Mouse (Mus musculus) C2C12 (cell line): ENCODE data around the gene Stap1.

Experiments
- CEBPB ChIP-seq: IDR thresholded peaks from one replicate; pipeline ENCODE4 v1.6.1; 2011; ENCODE audit warnings: low read depth, mild to moderate bottlenecking, control low read depth, moderate library complexity
- CTCF ChIP-seq: IDR thresholded peaks from one replicate; pipeline ENCODE4 v1.5.1; 2011; ENCODE audit not compliant: control insufficient read depth, insufficient read depth, insufficient read length
- MAX ChIP-seq: IDR thresholded peaks from one replicate; pipeline ENCODE4 v1.6.1; 2011; ENCODE audit warnings: mild to moderate bottlenecking, control low read depth
- USF1 ChIP-seq: IDR thresholded peaks from one replicate; pipeline ENCODE4 v1.6.1; 2011; ENCODE audit warnings: low read depth, mild to moderate bottlenecking, control low read depth, moderate library complexity

- no peak for TF ChIP-seq CTCF
- TF ChIP-seq MAX = no peak
- no peak for TF ChIP-seq USF1
- no peak for TF ChIP-seq CEBPB
Observed at GRCm38 (mm10) chr5:86102176-86102575, 30.6 kb downstream of the Stap1 start.
